Mouse (Mus musculus) lung, postnatal 0 days (tissue): ENCODE data around the gene Anxa3.

Source experiments
- CTCF ChIP-seq: IDR thresholded peaks from 2 replicates; pipeline ENCODE4 v1.5.1; 2016; ENCODE audit warnings: antibody characterized with exemption, mild to moderate bottlenecking
- EP300 ChIP-seq: IDR thresholded peaks from 2 replicates; pipeline ENCODE4 v1.6.1; 2016; ENCODE audit warnings: antibody characterized with exemption, mild to moderate bottlenecking, control low read depth

- TF ChIP-seq CTCF (peak; percentile 87), EP300 (peak; percentile 80)
Observed at GRCm38 (mm10) chr5:96768846-96769471, 24.2 kb upstream of the Anxa3 start.
